Mouse (Mus musculus): Measurements from ENCODE around the gene Tbrg1.

The Tbrg1 gene

DNA sequence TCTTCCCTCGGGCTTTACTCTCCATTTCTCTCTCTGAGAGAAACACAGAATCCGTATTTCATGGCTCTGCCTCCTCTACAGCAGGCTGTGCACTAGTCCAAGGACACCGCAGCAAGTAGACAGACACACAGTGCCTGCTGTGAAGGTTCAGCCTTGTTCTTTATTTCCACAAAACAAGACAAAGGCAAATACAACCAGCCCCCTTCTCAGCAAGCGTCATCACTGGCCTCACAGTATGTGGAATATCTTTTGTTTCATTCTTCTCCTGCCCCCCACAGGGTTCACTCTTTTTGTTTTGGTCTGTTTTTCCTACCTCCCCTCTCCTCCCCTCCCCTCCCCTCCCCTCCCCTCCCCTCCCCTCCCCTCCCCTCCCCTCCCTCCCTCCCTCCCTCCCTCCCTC lies 28.5 kb downstream of the Tbrg1 start:
- DNase-seq = no peak

DNA sequence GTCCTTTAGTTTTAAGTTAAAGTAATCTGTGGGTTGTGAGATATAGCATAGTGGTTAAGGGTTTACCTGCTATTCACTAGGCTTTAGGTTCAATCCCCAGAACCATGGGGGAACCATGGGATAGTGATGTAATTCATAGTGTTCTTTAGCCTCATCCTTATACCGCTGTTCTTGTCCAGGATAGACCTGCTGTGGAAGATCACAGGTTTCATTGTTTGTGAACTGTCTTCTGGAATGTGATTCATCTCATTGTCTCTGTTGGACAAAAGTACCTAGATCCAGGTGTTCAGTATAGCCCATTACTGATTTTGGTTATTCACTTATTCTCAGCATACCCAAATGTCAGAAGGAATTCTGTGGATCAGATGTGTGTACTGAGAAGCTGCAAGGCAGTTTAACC lies 29.8 kb downstream of the Tbrg1 start:
- no peak for DNase-seq

DNA sequence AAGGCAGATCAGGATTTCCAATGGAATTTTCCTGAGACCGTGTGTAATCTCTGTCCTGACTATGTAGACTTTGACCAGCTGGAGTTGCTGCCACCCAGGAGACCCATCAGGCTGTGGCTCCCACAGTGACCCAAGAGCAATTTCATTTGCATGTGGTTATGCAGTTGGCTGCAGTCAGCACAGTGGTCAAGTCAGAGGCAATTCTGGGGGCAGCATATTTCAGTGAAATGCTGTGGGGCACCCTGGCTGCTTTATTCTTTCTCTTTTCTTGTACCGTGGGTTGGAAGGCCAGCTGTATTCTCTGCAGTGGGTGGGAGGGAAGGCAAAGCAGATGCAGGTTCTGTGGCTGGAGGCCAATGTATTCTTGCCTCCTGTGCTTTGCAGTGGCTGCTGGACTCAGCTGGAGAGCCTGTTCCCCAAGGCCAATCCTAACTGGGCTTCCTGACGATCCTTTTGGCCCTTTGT lies 31.0 kb downstream of the Tbrg1 start:
- DNase-seq = peak; percentile 36 to 66

DNA sequence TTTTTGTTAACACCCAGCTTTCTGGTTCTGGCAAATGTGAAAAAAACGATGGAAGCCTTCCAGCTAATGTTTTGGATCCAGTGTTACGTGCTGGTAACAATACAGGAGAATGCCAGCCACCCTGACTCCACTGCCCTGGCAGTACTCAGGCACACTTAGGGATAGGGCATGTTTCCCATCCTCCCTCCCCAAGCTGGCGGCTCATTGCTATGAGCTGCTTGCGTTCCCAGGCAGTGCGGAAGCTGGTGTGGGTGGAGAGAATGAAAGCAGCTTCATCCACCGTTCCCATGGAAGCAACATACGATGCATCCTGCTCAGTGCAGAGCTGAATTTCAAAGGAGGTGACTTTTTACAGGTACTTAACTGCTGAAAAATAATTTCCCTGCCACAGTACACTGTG lies 31.5 kb downstream of the Tbrg1 start:
- DNase-seq = peak; percentile 29 to 51

DNA sequence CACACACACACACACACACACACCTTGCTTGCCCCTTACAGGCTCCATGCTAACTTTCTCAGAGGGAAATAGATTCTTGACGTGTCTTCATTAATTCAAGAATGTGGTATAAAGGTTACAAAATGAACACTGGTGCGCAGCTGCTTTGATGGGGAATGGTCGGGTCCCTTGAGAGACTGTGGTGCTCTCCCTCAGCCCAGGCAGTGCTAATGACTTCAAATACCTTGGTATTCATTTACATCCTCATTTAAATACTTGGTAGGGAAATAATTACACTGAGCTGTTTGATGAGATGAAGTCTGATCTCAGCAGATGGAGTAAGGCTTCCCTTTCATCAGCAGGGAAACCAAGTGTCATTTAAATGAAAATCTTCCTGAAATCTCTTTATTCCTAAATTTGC lies 32.0 kb downstream of the Tbrg1 start:
- DNase-seq = no peak

DNA sequence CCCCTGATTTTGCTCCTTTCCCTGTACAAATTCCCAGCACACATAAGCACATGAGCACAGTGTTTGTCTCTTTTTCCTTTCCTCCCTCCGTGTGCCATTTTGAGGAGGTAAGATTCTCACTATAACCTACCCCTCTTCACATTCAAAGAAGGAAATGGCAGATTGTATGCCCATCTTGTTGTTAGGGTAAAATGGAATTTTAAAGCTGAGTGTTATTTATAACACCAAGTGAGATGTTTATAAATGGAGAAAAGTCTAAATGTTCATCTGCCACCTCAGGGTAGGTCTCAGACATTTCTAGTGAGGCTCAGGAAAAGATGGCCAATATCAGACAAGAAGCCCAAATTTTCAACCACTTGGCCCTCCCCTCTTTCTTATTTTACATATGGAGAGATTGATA lies 32.6 kb downstream of the Tbrg1 start:
- no peak for DNase-seq

DNA sequence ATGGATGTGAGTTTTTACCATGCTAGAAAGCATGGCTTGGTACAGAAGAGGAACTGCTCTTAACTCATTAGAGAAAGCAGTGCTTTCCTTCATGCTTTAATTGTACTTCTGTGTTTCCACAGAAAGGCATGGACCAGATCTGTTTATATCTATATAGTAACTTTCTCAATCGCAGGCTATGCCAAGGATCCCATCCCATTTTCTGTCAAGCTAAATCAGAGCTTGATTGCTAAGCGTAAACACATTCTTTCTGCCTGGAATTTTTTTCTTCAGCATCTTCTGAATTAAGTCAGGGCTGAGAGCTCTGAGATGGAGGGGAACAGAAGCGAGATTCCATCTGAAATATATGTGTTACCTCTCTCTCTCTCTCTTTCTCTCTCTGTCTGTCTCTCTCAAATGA lies 33.1 kb downstream of the Tbrg1 start:
- DNase-seq = no peak

DNA sequence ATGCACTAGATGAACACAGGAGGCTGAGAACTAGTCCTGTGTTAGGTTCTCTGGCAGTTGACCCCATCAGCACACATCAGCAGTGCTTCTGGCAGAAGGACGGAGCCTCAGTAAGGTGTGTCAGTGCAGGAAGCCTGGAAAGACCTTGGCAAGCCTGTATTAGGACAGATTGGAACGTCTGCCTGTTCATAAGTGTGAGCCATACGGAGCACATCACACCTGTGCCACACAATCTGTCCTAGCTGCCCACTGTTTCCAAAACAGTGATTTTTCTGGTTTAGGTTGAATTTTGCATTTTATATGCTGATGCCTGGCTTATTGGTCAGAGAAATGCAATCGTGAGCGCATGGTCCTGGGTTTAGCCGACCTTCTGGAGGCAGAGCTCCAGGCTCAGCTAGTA lies 35.8 kb downstream of the Tbrg1 start:
- DNase-seq = no peak

DNA sequence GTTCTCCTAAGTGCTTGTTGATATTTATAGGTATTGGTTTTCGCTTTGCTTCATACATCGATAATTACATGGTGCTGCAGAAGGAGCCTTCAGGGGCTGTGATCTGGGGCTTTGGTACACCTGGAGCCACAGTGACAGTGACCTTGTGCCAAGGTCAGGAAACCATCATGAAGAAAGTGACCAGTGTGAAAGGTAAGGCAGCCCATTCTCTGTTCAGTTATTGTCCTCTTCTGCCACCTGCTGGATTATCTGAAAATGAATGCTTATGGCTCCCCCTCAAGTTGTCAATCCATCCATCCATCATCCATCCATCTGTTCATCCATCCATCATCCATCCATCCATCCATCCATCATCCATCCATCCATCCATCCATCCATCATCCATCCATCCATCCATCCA lies 40.3 kb downstream of the Tbrg1 start:
- peak; percentile 50 to 55 for DNase-seq

DNA sequence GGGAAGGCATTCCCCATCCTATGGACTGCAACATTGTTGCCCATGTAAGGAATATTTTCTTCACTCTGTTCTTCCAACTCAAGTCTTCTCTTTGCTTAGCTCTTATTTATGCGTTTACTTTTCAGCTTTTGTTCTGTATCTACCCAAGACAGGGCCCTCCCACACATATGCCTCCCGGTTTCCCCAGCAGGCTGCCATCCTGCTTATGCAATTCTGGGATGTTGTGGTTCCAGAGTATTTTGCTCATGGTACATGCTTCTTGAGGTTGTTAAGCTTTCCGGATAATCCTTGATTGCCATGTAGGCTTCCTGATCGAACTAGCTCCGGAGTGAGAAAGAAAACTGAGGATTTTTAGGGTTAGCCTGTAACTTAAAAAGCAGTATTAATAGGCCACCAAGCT lies 41.9 kb downstream of the Tbrg1 start:
- DNase-seq = no peak

DNA sequence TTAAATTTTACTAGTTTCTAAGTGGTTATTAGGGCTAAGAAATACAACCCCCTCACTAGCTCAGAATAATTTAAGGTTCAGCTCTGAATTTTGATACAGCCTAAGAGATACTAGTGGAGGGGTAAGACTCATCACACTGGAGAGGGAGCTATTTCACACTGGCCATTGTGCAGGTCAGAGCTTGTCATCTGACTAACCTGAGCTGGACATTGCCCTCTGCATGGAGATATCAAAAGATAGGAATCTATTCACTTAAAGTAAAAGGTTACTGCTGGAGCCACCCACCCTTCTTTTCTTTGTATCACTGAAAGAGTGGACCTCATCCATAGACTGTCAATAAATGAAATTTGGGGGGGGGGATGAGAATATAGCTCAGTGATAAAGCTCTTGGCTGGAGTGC lies 42.8 kb downstream of the Tbrg1 start:
- DNase-seq = no peak

DNA sequence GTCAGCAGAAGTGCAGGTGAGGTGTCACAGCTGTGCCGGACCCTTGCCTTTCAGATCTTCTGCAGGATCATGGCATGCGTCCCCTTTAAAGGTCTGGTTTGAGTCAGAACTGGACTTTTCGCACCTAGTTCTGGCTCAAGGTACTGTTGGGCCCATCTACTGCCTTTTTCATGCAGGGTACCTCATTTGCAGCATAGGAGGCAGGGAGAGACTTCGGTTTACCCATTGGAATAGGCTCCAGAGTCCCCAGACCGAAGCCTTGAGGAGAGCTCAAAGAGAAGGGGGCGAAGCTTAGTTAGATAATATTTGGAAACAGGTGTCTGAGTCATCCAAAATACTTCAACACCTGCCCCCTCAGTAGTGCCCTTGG lies 43.2 kb downstream of the Tbrg1 start:
- DNase-seq = no peak

DNA sequence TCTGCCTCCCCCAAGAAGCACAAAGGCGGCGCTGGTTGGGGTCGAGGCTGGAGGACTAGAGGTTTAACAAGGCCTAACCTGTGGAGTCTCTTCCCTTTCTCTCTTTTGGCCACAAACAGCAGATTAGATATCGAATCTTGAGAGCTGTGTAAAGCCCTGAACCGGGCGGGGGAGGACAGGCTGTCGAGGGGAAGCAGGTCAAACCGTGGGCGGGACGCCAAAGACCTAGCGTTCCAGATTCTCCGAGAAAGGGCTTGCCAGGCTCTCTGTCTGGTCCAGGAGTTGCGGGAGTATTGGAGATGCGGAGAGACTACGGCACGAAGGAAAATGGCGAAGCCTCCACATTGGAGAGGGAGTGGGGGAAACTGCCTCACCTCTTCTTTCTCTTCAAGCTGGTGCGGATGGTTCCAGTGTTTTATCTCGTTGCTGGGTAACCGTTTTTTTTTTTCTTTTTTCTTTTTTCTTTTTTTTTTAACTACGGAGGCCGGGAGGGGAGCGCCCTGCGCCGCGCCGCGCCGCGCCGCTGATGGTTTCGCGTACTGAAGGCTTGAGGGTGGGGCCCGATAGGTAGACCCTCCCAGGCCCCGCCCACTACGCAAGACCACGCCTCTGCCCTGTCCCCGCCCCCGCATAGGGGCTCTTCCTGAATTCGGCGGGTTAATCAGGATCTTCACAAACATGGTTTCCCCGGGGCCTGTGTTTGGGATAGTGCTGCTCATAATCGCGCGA lies 43.8 kb downstream of the Tbrg1 start, which contains the start of gene Spa17:
Gene Spa17, minus strand, starts transcription at position 541 of the 729 bp plus-strand sequence.
- peak; percentile 93 to 95 for DNase-seq

DNA sequence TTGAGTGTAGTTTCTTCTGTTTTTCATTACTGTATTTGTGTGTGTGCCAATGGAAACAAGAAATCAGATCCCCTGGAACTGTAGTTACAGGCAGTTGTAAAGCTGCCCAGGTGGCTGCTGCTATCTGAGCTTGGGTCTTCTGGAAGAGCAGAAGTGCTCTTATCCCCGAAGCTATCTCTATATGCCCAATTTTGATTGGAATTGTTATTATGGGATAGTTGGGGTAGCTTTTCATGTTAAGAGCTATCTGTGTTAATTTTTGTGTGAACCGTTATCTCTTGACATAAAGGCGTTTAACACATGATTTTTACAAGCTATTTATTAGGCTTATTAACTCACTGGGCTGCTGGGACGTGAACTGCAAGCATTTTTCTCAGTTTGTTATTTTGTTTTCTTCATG lies 47.6 kb downstream of the Tbrg1 start:
- DNase-seq = no peak

DNA sequence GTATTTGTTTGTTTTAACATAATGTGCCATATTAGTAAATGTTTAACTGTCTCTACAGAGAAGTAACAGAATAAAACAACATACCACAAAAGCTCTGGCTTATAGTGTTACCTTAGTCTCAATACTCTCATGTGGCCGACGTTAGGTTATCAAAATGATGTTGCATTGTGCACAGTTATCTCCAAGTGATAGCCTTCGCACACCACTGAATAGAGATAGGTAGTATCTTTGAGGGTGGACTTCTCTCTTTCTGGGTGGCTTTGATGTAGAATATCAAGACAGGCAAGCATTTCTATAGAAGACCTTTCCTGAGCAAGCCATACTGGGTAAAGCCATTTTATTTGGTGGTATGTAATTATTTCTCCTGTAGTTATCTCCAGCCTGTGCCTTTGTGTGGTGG lies 52.0 kb downstream of the Tbrg1 start:
- DNase-seq = no peak

DNA sequence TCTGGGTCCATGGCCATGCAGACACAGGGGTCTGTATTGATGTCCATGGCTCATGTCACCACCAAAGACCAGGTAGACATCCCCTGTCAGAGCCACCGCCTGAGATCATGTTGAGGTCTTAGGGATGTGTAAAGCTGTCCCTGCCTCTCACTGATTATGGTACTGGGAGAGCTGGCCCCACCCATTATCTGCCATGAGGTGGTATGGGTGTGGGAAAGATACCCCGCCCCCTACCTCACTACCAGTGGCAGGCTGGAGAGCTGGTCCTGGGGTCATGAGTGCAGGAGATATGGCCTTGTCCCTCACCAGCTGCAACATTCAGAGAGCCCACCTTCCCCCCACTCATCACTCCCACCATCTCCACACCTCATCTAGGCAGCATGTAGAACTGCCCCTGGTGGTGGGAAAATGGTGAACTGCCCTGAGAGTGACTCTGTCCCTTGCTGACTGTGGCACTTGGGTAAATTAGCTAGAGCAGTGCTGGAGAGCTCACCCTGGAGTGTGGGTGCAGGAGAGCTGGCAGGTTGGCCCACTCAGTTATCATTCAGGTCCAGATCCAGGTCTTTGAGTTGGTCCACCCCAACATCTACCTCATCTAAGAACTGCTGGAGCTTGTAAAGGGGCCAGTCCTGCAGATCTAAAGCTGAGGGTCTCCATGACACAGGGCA lies 56.4 kb downstream of the Tbrg1 start:
- DNase-seq = no peak

Data from kidney, postnatal 25 days (tissue).